Mouse (Mus musculus): ENCODE measurements at regions not wholly inside any gene's neighbourhood (a gene's known extent, or its start where the extent isn't known, plus 50 kb on each side); places are given as distances from the start of the nearest gene placed in this dataset.
"Not testable (repeated sequence)": the region's sequence is repeated elsewhere in the genome, so short reads cannot be mapped to it uniquely, and the experiment has no call there.

DNA sequence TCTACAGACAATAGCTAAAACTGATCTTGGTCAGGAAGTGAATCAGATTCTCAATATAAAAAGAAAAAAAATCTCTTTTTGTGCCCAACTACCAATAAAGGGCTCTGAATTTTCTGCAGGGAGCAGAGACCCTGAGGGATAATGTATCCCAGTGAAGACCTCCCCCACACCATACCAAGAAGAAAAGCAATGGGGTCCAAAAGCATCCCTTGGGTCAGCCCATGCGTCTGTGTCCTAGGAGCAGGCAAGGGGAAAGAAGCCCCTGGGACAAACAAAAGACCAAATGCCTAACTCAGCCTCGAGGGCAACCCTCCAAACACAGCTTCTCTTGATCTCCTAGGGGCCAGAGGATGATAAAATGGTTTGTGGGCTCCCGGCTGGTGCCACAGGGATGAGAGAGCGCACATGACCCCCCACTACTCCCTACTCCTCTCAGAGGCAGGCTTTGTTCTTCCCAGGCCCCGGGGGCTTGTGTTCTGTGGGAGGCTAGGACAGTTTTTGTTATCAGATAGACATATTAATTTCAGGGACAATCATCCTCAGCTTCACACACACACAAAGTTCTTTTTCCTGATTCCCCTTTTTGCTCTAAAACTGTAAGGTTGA lies 172.0 kb upstream of the Slc25a13 start:
- no peak for DNase-seq (ENCODE audit: low read depth, low spot score)

- no peak for DNase-seq (ENCODE audit: low read depth, low spot score)
These were observed 170.6 kb upstream of the Slc25a13 start for GRCm38 (mm10) chr6:6387571-6387970.

DNA sequence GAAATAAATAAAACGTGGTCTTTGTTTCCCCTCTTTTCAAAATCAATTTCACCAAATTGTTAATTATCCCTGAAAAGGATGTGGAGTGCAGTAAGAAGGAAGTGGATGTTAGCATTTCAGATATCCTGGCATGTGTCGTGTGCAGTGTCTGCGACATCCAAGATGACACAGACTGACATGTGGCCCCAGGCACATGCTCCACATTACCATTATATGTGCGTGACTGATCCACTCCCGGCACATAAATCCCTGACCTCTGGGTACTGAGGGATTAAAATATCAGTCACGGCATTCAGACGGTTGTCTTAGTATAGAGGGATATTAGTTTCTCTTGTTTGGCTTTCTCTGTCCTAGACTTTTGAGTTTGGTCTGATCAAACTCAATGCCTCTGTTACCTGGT lies 168.0 kb upstream of the Slc25a13 start:
- DNase-seq (ENCODE audit: low read depth, low spot score) = no peak

DNA sequence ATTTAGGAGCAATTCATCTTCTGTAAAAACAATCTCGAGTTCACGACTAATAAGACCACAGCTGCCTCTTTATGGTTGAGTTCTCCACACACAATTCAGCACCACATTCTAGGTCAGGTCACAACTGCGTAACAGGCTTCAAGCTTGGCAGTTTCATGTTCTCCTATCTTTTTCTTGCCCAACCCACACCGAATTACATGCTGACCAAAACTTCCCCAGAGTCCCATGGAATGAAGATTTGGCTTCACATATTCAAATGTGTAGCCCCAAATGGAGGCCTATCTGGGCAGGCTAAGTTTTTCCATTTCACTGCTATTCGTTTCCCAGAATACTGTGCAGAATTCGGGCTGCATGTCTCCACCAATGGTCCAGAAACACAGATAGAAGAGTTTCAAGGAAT lies 167.5 kb upstream of the Slc25a13 start:
- DNase-seq (ENCODE audit: low read depth, low spot score) = no peak

DNA sequence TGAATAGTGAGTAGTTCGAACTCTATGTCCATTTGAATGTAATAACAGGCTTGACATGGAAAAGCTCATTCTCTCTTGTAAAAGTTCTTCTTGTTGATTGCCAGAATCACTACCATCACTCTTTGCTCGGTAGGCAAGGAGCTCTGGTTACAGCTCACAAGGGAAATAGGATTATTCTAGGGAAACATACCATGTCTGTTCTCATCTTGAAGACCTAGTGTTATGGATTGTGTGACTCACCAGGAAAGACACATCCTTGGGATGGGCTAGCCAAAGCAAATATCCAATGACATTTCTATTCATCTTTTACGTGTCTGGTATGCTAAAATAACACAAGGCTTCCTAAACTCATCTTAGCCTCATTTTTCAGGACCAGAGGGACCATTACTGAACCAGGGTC lies 155.4 kb upstream of the Slc25a13 start:
- DNase-seq (ENCODE audit: low read depth, low spot score) = no peak

DNA sequence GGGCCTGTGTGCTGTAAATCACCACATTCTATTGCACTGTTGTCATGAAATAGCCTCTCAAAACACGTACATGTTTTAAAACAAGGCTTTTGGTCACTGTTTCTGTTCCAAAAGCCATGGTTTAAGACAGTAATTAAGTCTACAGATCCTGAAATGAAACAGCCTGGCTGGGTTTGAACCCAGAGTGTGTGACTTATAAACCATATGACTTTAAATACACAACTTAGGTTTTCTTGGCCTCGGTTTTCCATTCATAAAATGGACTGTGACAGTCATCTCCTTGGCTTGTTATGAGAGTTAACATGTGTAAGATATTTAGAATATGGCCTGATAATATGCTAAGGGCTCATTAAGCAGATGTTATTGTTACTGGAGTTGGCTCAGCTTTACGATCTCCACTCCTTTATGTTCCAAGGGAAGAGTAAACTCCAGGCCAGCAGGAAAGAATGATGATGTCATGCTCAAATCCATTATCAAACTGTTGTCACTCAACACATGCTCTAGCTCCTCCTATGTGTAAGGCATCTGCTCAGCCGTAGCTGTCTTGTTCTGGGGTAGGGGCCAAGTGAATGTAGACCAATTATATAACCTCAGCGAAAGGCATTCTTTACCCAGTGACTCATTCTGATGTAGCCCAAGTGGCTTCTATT lies 154.6 kb upstream of the Slc25a13 start:
- no peak for DNase-seq (ENCODE audit: low read depth, low spot score)

GRCm38 (mm10) chr6:6364037-6364436 lies 147.1 kb upstream of the Slc25a13 start:
- no peak for DNase-seq (ENCODE audit: low read depth, low spot score)

DNA sequence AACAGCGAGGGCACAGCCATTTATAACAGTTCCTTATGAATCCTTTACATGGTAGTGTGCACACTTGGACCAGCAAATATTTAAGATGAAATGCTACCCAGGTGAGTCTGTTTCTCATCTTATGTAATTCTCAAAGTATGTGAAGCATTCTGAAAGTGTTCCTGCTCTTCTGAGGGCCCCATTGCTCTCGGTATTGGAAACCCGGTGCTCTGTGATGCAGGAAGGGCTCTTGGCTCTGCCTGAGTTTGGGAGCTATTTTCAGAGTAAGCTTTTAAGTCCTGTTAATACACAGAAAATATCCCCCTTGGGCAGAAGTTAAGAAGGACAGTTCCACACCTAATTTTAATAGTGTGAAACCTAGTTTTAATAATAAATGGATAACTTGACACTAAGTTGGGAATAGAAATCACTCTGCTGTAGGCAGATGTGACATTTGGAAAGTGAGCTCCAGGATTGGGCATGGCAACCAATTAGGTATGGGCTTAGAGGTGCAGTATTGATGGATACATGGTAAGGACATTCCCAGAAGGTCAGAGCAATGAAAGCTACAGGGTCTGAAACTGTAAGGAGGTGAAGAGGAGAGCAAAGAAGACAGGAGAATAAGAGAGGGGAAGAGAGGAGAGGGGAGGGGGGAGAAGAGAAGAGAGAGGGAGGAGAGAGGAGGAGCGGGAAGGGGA lies 145.8 kb upstream of the Slc25a13 start:
- DNase-seq (ENCODE audit: low read depth, low spot score) = no peak

DNA sequence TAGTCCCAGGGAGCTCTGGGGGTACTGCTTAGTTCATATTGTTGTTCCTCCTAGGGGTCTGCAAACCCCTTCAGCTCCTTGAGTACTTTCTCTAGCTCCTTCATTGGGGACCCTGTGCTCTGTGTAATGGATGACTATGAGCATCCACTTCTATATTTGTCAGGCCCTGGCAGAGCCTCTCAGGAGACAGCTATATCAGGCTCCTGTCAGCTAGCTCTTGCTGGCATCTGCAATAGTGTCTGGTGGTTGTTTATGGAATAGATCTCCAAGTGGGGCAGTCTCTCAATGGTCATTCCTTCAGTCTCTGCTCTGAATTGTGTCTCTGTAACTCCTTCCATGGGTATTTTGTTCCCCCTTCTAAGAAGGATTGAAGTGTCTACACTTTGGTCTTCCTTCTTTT lies 144.2 kb upstream of the Slc25a13 start:
- not testable (repeated sequence) for DNase-seq (ENCODE audit: low read depth, low spot score)

- no peak for DNase-seq (ENCODE audit: low read depth, low spot score)
These were observed 140.5 kb upstream of the Slc25a13 start for GRCm38 (mm10) chr6:6357477-6357876.

DNA sequence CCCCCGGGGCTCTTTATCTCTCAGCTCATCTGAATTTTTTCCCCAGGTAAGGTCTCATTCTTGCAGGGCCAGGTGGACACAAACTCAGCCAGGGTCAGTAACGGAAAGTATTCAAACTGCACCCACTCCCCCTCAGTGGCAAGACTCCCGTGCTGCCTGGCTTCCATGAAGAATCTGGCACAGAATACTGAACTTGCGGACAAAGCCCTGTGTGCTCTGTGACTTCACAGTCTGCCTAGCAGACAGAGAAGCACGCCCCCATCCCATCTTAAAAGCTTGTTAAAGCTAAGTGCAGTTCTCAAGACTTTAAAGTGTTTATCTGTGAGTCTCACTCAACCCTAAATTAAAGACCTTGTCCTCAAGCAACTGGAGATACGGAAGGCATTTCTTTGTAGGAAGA lies 140.0 kb upstream of the Slc25a13 start:
- no peak for DNase-seq (ENCODE audit: low read depth, low spot score)

GRCm38 (mm10) chr6:6335251-6335650 lies 118.3 kb upstream of the Slc25a13 start:
- DNase-seq (ENCODE audit: low read depth, low spot score) = no peak

DNA sequence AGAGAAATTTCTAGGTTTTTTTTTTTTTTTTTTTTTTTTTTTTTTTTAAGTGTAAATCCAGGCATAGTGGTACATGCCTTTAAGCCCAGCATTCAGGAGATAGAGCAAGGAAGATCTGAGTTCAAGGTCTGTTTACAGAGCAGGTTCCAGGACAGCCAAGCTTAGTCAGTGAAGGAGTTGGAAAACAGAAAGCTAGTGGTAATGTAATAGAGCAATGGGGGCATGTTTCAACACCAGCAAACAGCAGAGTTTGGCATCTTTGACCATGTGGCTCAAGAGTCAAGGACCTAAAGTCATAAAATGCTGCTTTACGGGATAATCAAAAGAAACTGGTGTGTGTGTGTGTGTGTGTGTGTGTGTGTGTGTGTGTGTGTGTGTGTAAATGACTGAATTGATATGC lies 113.3 kb upstream of the Slc25a13 start:
- DNase-seq (ENCODE audit: low read depth, low spot score) = no peak

- no peak for DNase-seq (ENCODE audit: low read depth, low spot score)
These were observed 108.5 kb upstream of the Slc25a13 start for GRCm38 (mm10) chr6:6325516-6325915.

GRCm38 (mm10) chr6:6316725-6317124 lies 99.8 kb upstream of the Slc25a13 start:
- no peak for DNase-seq (ENCODE audit: low read depth, low spot score)

GRCm38 (mm10) chr6:6313171-6313570 lies 96.2 kb upstream of the Slc25a13 start:
- no peak for DNase-seq (ENCODE audit: low read depth, low spot score)

- no peak for DNase-seq (ENCODE audit: low read depth, low spot score)
These were observed 93.2 kb upstream of the Slc25a13 start for GRCm38 (mm10) chr6:6310213-6310612.

GRCm38 (mm10) chr6:6307618-6308017 lies 90.6 kb upstream of the Slc25a13 start:
- DNase-seq (ENCODE audit: low read depth, low spot score) = no peak

GRCm38 (mm10) chr6:6303767-6304166 lies 86.8 kb upstream of the Slc25a13 start:
- DNase-seq (ENCODE audit: low read depth, low spot score) = no peak

- DNase-seq (ENCODE audit: low read depth, low spot score) = no peak
These were observed 84.1 kb upstream of the Slc25a13 start for GRCm38 (mm10) chr6:6301001-6301510.

GRCm38 (mm10) chr6:6298867-6299852 lies 82.2 kb upstream of the Slc25a13 start:
- no peak for DNase-seq (ENCODE audit: low read depth, low spot score)

DNA sequence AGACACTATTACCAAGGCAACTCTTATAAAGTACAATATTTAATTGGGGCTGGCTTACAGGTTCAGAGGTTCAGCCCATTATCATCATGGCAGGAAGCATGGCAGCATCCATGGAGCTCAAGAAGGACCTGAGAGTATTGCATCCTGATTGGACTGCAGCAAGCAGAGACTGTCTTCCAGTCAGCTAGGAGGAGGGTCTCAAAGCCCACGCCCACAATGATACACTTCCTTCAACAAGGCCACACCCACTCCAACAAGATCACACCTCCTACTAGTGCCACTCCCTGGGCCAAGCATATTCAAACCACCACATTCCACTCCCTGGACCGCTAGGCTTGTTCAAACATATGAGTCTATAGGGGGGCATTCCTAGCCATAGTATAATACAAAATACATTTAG lies 78.6 kb upstream of the Slc25a13 start:
- not testable (repeated sequence) for DNase-seq (ENCODE audit: low read depth, low spot score)

All from retina, adult 2 months (tissue).